Mouse (Mus musculus): ENCODE results near the gene Krt84.

- TF ChIP-seq CTCF (IDR thresholded peaks at IDR 0.05; ENCODE audit: control insufficient read depth, insufficient read depth, insufficient replicate concordance, low read depth, low read length), result no peak
- no peak for TF ChIP-seq POLR2A (IDR thresholded peaks at IDR 0.05; ENCODE audit: control insufficient read depth, low read depth, low read length)
Observed at GRCm38 (mm10) chr15:101575506-101575905, 42.9 kb upstream of the Krt84 start.

Measured in testis, adult 2 months (tissue).